Mouse (Mus musculus): Measurements from ENCODE around the gene Fndc10. TPM values are rescaled to one million over a fixed set of nuclear protein-coding genes. Genes with fewer than 3 reads are reported as not detected.
A peak's percentile ranks its signal among the peaks of the same experiment; 100 is the strongest.
"Not testable (repeated sequence)": the region's sequence is repeated elsewhere in the genome, so short reads cannot be mapped to it uniquely, and the experiment has no call there.

The Fndc10 gene
- 1.5 and 2.6 TPM in 2 replicates for polyA plus RNA-seq (2016; fragmentation: Nextera tagmentation; extraction: Ambion mirVana)

- peak within 1 kb of the TSS; percentile 85 for H3K4me3 ChIP-seq
- peaks cover 23% of the 10 kb centered on the region for H3K4me1 ChIP-seq
- peak within 1 kb of the TSS; percentile 86 for H3K27ac ChIP-seq
- DNase-seq (ENCODE audit: low spot score), result peak; percentile 83
- under 1% methylated on average over 47 of the region's 47 CpGs for WGBS
- no peaks in the 10 kb centered on the region for H3K9me3 ChIP-seq (replicated peaks)
- no peaks in the 10 kb centered on the region for H3K36me3 ChIP-seq
- peaks cover 50% of the 10 kb centered on the region for H3K27me3 ChIP-seq (ENCODE audit: low read depth, poor library complexity, severe bottlenecking)
Measured at GRCm38 (mm10) chr4:155694111-155694481, at the start of gene Fndc10. TSS of gene Fndc10 (plus strand) at chr4:155694342.

DNA sequence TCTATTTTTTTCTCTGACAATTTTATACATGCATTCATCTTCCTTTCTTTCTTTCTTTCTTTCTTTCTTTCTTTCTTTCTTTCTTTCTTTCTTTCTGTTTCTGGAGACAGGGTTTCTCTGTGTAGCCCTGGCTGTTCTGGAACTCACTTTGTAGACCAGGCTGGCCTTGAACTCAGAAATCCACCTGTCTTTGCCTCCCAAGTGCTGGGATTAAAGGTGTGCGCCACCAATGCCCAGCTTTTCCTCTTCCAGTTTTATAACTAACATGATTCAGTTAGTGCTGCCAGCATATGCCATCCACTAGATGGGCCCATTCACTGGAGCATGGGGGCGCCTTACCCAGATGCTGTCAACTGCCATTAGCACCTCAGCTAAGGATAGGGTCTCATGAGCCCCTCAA lies 48.8 kb upstream of the Fndc10 start, which contains the start of gene Gm10563:
Gene Gm10563 (minus strand): TSS at position 101 of the 400 bp plus-strand sequence.
- not testable (repeated sequence) for H3K4me3 ChIP-seq; H3K27ac ChIP-seq; H3K9me3 ChIP-seq (replicated peaks); H3K4me1 ChIP-seq; DNase-seq (ENCODE audit: low spot score); H3K27me3 ChIP-seq (ENCODE audit: low read depth, poor library complexity, severe bottlenecking)
- H3K36me3 ChIP-seq, result peaks cover 98% of the 10 kb centered on the region
- 90% methylated on average over 2 of the region's 2 CpGs for WGBS

GRCm38 (mm10) chr4:155645721-155646120 lies 48.4 kb upstream of the Fndc10 start:
- no peak for DNase-seq (ENCODE audit: low spot score)
- H3K36me3 ChIP-seq, result peaks cover 98% of the 10 kb centered on the region
- peaks cover 4% of the 10 kb centered on the region for H3K27me3 ChIP-seq (ENCODE audit: low read depth, poor library complexity, severe bottlenecking)
- WGBS, result 96% methylated on average over 5 of the region's 5 CpGs
- H3K27ac ChIP-seq, result no peak overlapping the region
- no peaks in the 10 kb centered on the region for H3K9me3 ChIP-seq (replicated peaks)
- no peak overlapping the region for H3K4me3 ChIP-seq
- H3K4me1 ChIP-seq, result no peaks in the 10 kb centered on the region

DNA sequence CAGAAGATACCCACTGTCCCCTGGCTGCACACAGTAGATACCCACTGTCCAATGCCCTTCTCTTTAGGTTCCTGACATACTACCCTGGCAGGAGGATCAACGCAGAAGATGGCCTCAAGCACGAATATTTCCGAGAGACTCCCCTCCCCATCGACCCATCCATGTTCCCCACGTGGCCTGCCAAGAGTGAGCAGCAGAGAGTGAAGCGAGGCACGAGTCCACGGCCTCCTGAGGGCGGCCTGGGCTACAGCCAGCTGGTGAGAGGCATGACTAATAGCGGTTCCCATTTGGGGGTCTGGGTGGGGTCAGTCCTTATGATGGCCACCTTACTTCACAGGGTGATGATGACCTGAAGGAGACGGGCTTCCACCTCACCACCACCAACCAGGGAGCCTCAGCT lies 44.8 kb upstream of the Fndc10 start:
- Histone ChIP-seq H3K4me3 (no peak overlapping the region), H3K9me3 (replicated peaks) (no peaks in the 10 kb centered on the region), H3K36me3 (peaks cover 80% of the 10 kb centered on the region), H3K27me3 (ENCODE audit: low read depth, poor library complexity, severe bottlenecking) (peaks cover 40% of the 10 kb centered on the region), H3K4me1 (peaks cover 33% of the 10 kb centered on the region), H3K27ac (no peak overlapping the region)
- no peak for DNase-seq (ENCODE audit: low spot score)
- 92% methylated on average over 11 of the region's 11 CpGs for WGBS

DNA sequence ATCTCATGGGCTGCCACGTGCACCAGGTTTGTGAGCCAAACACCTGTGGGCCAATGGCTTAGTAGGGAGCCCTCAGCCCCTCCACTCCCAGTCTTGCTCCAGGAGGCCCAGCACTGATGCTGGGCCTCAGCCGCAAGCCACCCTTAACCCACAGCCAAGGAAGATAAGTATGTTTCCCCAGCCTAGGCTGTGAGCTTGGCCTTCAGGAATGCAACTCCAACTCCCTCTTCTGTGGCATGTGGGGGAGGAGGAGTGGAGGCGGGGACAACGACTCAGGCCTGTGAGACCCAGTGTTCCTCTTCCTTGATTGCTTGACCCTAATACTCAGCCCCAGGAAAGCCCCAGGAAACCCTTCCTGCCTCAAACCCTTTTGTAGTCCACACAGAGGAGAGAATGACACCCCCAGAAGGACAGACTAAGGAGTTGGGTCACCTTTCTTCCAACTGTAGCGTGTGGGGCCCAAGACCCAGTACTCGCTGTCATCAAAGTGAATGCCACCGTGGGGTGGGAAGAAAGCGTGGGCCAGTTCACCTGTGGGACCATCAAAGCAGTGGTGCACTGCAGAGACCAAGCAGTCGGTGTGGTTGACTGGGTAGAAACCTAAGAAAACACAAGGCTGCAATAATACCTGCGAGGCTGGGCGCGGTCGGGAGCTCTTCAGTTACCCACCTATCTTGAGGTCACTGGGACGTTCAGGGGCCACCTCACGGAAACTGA lies 42.4 kb upstream of the Fndc10 start:
- peaks cover 71% of the 10 kb centered on the region for H3K36me3 ChIP-seq
- peak overlapping the region; percentile 65; the same call in 1 of the 2 replicates for H3K4me3 ChIP-seq
- peaks cover 44% of the 10 kb centered on the region for H3K4me1 ChIP-seq
- no peak overlapping the region for H3K27ac ChIP-seq
- H3K27me3 ChIP-seq (ENCODE audit: low read depth, poor library complexity, severe bottlenecking), result peaks cover 64% of the 10 kb centered on the region
- 68% methylated on average over 15 of the region's 15 CpGs for WGBS
- H3K9me3 ChIP-seq (replicated peaks), result no peaks in the 10 kb centered on the region
- no peak for DNase-seq (ENCODE audit: low spot score)

DNA sequence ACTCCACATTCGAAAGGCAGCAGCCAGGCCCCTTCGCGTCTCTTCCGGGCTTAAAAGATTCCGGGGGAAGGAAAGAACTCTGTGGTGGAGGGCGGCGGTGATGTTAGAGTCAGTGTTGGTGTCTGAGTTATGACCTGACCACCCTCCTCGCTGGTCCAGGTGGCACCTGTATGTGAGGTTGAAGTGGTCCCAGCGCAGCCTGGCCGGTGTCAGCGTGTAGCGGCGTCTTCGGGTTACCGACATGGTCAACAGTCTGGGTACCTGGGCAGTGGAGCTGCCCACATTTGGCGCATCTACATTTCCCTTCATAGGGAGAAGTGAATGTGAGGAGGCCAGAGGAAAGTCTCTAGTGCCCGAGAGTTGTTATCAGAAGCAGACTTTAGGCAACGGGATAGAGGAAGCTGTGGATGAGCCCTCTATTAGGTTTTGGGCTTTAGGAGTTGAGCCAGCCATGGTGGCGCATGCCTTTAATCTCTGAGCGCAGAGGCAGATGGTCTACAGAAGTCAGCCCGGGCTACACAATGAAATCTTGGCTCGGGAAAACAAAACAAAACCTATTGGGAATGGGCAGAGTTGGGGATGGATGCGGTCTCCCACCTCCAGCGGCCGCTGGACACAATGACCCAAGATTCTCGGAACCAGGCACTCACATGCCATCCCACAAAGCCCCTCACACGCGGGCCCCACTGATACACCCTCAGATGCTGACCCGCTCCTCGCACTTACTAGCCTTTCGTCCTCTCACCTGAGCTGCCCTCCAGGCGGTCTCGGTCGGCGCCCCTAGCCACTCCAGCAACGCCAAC lies 41.7 kb upstream of the Fndc10 start:
- Histone ChIP-seq H3K36me3 (peaks cover 71% of the 10 kb centered on the region), H3K27ac (peak overlapping the region; percentile 83), H3K4me3 (peak overlapping the region; percentile 65), H3K9me3 (replicated peaks) (no peaks in the 10 kb centered on the region), H3K4me1 (peaks cover 47% of the 10 kb centered on the region), H3K27me3 (ENCODE audit: low read depth, poor library complexity, severe bottlenecking) (peaks cover 68% of the 10 kb centered on the region)
- peak; percentile 35 for DNase-seq (ENCODE audit: low spot score)
- WGBS, result 17% methylated on average over 36 of the region's 36 CpGs

- H3K36me3 ChIP-seq, result peaks cover 71% of the 10 kb centered on the region
- H3K4me3 ChIP-seq, result peak within 1 kb of the TSS; percentile 65
- under 1% methylated on average over 33 of the region's 33 CpGs for WGBS
Measured at GRCm38 (mm10) chr4:155653086-155653450, 41.1 kb upstream of the Fndc10 start, which contains the start of gene Mmp23. TSS of gene Mmp23 (minus strand) at chr4:155653384.

GRCm38 (mm10) chr4:155653451-155654182 lies 40.5 kb upstream of the Fndc10 start:
- Histone ChIP-seq H3K36me3 (peaks cover 66% of the 10 kb centered on the region), H3K4me3 (peak overlapping the region; percentile 65), H3K9me3 (replicated peaks) (no peaks in the 10 kb centered on the region), H3K27ac (peak overlapping the region; percentile 83), H3K4me1 (peaks cover 47% of the 10 kb centered on the region), H3K27me3 (ENCODE audit: low read depth, poor library complexity, severe bottlenecking) (peaks cover 68% of the 10 kb centered on the region)
- WGBS, result 3% methylated on average over 31 of the region's 31 CpGs
- DNase-seq (ENCODE audit: low spot score), result no peak

More at GRCm38 (mm10) chr4:155653086-155653450, 41.1 kb upstream of the Fndc10 start, which contains the start of gene Mmp23:
- peak within 1 kb of the TSS; percentile 83 for H3K27ac ChIP-seq
- H3K9me3 ChIP-seq (replicated peaks), result no peaks in the 10 kb centered on the region
- DNase-seq (ENCODE audit: low spot score), result peak; percentile 85
- H3K27me3 ChIP-seq (ENCODE audit: low read depth, poor library complexity, severe bottlenecking), result peaks cover 68% of the 10 kb centered on the region
- peaks cover 47% of the 10 kb centered on the region for H3K4me1 ChIP-seq

- H3K27ac ChIP-seq, result peak overlapping the region; percentile 83
Measured at GRCm38 (mm10) chr4:155654183-155654455, 40.0 kb upstream of the Fndc10 start.

GRCm38 (mm10) chr4:155654456-155655298 lies 39.5 kb upstream of the Fndc10 start:
- DNase-seq (ENCODE audit: low spot score), result peak; percentile 78
- H3K27ac ChIP-seq, result peak overlapping the region; percentile 83
- peaks cover 65% of the 10 kb centered on the region for H3K36me3 ChIP-seq
- no peaks in the 10 kb centered on the region for H3K9me3 ChIP-seq (replicated peaks)
- peak overlapping the region; percentile 65 for H3K4me3 ChIP-seq
- H3K4me1 ChIP-seq, result peaks cover 47% of the 10 kb centered on the region
- under 1% methylated on average over 52 of the region's 52 CpGs for WGBS
- peaks cover 68% of the 10 kb centered on the region for H3K27me3 ChIP-seq (ENCODE audit: low read depth, poor library complexity, severe bottlenecking)

More at GRCm38 (mm10) chr4:155654183-155654455, 40.0 kb upstream of the Fndc10 start:
- H3K9me3 ChIP-seq (replicated peaks), result no peaks in the 10 kb centered on the region
- peak overlapping the region; percentile 65 for H3K4me3 ChIP-seq
- H3K36me3 ChIP-seq, result peaks cover 66% of the 10 kb centered on the region
- H3K4me1 ChIP-seq, result peaks cover 47% of the 10 kb centered on the region
- no peak for DNase-seq (ENCODE audit: low spot score)
- peaks cover 68% of the 10 kb centered on the region for H3K27me3 ChIP-seq (ENCODE audit: low read depth, poor library complexity, severe bottlenecking)
- 2% methylated on average over 6 of the region's 6 CpGs for WGBS

- Histone ChIP-seq H3K4me1 (peaks cover 45% of the 10 kb centered on the region), H3K4me3 (no peak overlapping the region), H3K9me3 (replicated peaks) (no peaks in the 10 kb centered on the region), H3K27ac (no peak overlapping the region), H3K36me3 (peaks cover 56% of the 10 kb centered on the region), H3K27me3 (ENCODE audit: low read depth, poor library complexity, severe bottlenecking) (peaks cover 58% of the 10 kb centered on the region)
- 91% methylated on average over 13 of the region's 13 CpGs for WGBS
- DNase-seq (ENCODE audit: low spot score), result peak; percentile 24
Measured at GRCm38 (mm10) chr4:155656214-155656751, 37.9 kb upstream of the Fndc10 start.

DNA sequence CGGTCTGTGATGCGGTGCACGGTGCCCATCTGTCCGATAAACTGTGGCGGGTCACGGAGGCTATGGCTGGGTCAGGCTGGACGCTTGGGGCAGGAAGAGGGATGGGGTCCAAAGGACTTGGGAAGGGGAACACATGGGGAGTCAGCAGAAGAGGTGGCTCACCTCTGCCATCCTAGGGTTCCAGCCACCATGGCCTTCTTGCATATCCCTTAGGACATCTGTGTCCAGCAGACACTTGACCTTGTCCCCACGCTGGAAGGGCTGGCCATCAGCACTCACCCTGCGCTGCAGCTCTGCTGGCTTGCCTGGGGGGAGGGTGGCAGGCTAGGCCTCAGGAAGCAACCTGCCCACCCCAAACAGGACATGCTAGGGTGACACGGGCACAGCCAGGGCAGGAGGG lies 35.2 kb upstream of the Fndc10 start:
- 95% methylated on average over 10 of the region's 10 CpGs for WGBS

More for the DNA sequence above, 35.2 kb upstream of the Fndc10 start:
- no peak overlapping the region; the same call in 1 of the 2 replicates for H3K27ac ChIP-seq
- peaks cover 44% of the 10 kb centered on the region for H3K36me3 ChIP-seq
- no peak overlapping the region for H3K4me3 ChIP-seq
- DNase-seq (ENCODE audit: low spot score), result peak; percentile 26
- H3K27me3 ChIP-seq (ENCODE audit: low read depth, poor library complexity, severe bottlenecking), result peaks cover 31% of the 10 kb centered on the region
- H3K4me1 ChIP-seq, result peaks cover 18% of the 10 kb centered on the region
- H3K9me3 ChIP-seq (replicated peaks), result no peaks in the 10 kb centered on the region

Measured in limb, embryonic 10.5 days (tissue).